Mouse (Mus musculus): Measurements from ENCODE around the gene Luc7l2.

- TF ChIP-seq POLR2A (IDR thresholded peaks at IDR 0.05; ENCODE audit: low read depth, low read length) (no peak), CTCF (IDR thresholded peaks at IDR 0.05; ENCODE audit: extremely low read depth, insufficient read depth, insufficient read length, insufficient replicate concordance) (no peak)
Measured at GRCm38 (mm10) chr6:38634461-38634860, 83.3 kb downstream of the Luc7l2 start.
